Mouse (Mus musculus): ENCODE results near the gene Olfr684.

Olfr684 gene

DNA sequence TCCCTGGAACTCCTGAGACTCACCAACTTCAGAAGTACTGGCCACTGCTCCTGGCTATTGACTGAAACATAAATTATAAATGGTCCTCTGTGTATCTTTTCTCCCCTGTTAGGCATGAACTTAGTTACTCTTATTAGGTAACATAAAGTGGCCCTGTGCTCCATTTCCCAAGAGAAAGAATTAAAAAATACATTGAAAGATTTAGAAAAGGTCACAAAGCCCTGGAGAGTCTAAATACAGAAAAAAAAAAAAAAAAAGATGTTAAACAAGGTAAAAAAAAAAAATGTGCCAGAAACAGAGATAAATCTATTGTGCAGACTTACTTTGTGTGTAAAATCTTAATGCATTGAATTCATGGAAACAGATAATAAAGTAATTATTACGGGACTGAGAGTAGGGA is at the start of gene Olfr684:
Olfr684 (minus strand) TSS at position 101 of the 400 bp plus-strand sequence.
- DNase-seq (ENCODE audit: low spot score in 2 of 2) = no peak

- no peak for DNase-seq (ENCODE audit: low spot score in 2 of 2)
These were observed 43.9 kb upstream of the Olfr684 start, which contains the start of gene Olfr686 for GRCm38 (mm10) chr7:105207385-105207784. TSS of gene Olfr686 (minus strand) at chr7:105207485.

- no peak for DNase-seq (ENCODE audit: low spot score in 2 of 2)
These were observed 22.5 kb upstream of the Olfr684 start, which contains the start of gene Olfr685 for GRCm38 (mm10) chr7:105185912-105186311. TSS of gene Olfr685 (minus strand) at chr7:105186012.

DNA sequence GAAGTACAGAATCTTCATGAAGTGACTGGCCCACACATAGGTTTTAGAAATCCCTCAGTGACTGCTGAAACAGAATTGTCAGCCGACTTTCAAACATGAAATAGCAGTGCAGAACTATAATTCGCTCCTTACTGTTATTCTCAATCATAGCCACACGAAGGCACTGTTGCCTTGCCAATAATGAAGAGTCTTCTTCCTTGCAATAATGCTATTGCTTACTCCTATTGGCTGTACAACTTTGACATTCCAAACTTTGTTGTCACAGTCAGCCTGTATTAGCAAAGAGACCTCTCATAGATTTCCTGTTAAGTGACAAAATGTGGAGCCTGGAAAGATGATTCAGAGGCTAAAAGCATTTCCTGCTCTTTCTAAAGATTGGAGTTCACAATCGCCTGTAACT is 7.3 kb upstream of the Olfr684 start:
- no peak for DNase-seq (ENCODE audit: low spot score in 2 of 2)

DNA sequence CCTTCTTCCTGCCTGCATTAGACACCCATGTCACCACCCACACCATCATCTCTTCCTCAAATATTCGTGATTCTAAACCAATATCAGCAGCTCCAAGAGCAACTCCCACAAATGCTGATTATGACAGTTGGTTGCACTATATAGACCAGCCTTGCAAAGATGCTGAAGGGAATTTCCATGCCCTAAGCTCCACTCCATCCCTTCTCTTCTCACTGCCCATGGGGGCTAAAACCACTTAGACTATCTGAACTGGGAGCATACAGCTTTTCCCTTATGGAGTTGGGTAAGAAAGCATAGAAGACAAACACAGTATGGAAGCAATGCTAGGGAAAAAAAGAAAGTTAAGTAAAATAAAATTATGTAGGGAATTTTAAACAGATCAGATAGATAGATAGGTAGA is 16.5 kb downstream of the Olfr684 start, which contains the start of gene Olfr683:
Olfr683 (minus strand) TSS at position 101 of the 400 bp plus-strand sequence.
- no peak for DNase-seq (ENCODE audit: low spot score in 2 of 2)

DNA sequence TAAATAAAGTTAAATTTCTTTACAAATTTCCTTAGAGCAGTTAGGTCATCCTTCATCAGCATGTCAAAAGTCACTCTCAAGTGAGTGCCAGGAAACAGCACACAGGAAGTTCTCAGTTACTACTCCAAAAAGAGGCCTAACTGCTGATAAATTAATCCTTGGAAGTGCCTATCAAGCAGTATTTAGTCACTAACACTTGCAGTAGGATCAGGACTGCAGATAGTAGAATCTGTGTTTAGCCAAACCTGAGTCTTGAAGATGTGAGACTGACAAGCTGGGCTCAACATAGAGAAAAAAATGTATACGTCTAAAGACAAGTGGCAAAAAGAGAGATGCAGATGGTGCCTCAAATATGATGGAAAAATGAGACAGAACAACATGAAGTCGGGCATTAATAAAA is 22.2 kb downstream of the Olfr684 start:
- no peak for DNase-seq (ENCODE audit: low spot score in 2 of 2)

GRCm38 (mm10) chr7:105116536-105116935 is 46.9 kb downstream of the Olfr684 start, which contains the start of gene Olfr681:
TSS of gene Olfr681 (plus strand) at chr7:105116836.
- no peak for DNase-seq (ENCODE audit: low spot score in 2 of 2)

All from spleen, postnatal 36 days (tissue).